Mouse (Mus musculus) 3134 (cell line): Measurements from ENCODE around the gene Rnf8.
A peak's percentile ranks its signal among the peaks of the same experiment; 100 is the strongest.

Experiments
- DNase-seq: peaks from one replicate; pipeline ENCODE4 v3.0.0-alpha.2; 2011; ENCODE audit warnings: low spot score; ENCODE audit not compliant: insufficient read length; ENCODE audit errors: extremely low read depth

Rnf8 gene

GRCm38 (mm10) chr17:29623488-29623887, 8.9 kb downstream of the Rnf8 start:
- no peak for DNase-seq

- DNase-seq = no peak
These were observed 12.7 kb downstream of the Rnf8 start for GRCm38 (mm10) chr17:29627285-29627684.

GRCm38 (mm10) chr17:29628946-29629345, 14.4 kb downstream of the Rnf8 start:
- DNase-seq = no peak

GRCm38 (mm10) chr17:29629620-29630019, 15.0 kb downstream of the Rnf8 start:
- no peak for DNase-seq

GRCm38 (mm10) chr17:29632312-29632711, 17.7 kb downstream of the Rnf8 start:
- no peak for DNase-seq

- no peak for DNase-seq
These were observed 20.9 kb downstream of the Rnf8 start for GRCm38 (mm10) chr17:29635492-29635891.

GRCm38 (mm10) chr17:29636118-29636517, 21.5 kb downstream of the Rnf8 start:
- DNase-seq = no peak

- no peak for DNase-seq
These were observed 22.8 kb downstream of the Rnf8 start for GRCm38 (mm10) chr17:29637377-29637776.

- no peak for DNase-seq
These were observed 23.3 kb downstream of the Rnf8 start for GRCm38 (mm10) chr17:29637895-29638294.

GRCm38 (mm10) chr17:29640971-29641370, 26.4 kb downstream of the Rnf8 start:
- DNase-seq = no peak

- no peak for DNase-seq
These were observed 27.6 kb downstream of the Rnf8 start for GRCm38 (mm10) chr17:29642219-29642618.

GRCm38 (mm10) chr17:29658249-29658648, 43.7 kb downstream of the Rnf8 start:
- DNase-seq = no peak

- DNase-seq = peak; percentile 97
These were observed 45.6 kb downstream of the Rnf8 start, which contains the start of gene Cmtr1 for GRCm38 (mm10) chr17:29660076-29660761. Cmtr1 (plus strand) TSS chr17:29660595.

- no peak for DNase-seq
These were observed 46.3 kb downstream of the Rnf8 start for GRCm38 (mm10) chr17:29660762-29661391.

- DNase-seq = no peak
These were observed 47.6 kb downstream of the Rnf8 start for GRCm38 (mm10) chr17:29662145-29662544.

GRCm38 (mm10) chr17:29668051-29668986, 53.7 kb downstream of the Rnf8 start:
- DNase-seq = no peak

- no peak for DNase-seq
These were observed 54.4 kb downstream of the Rnf8 start for GRCm38 (mm10) chr17:29669030-29669429.

- DNase-seq = peak; percentile 44
These were observed 55.3 kb downstream of the Rnf8 start for GRCm38 (mm10) chr17:29669936-29670335.

GRCm38 (mm10) chr17:29671021-29671420, 56.4 kb downstream of the Rnf8 start:
- peak; percentile 50 for DNase-seq

GRCm38 (mm10) chr17:29673325-29673724, 58.7 kb downstream of the Rnf8 start:
- no peak for DNase-seq

GRCm38 (mm10) chr17:29678526-29678925, 63.9 kb downstream of the Rnf8 start:
- no peak for DNase-seq
